Mouse (Mus musculus) spleen, embryonic (tissue): ENCODE results near the gene Myoz1.

Source experiments
- CTCF ChIA-PET: fragments of 350-600 bp; sonication (Branson Sonifier 250); formaldehyde crosslinking; loops from one replicate; lab custom pipeline; 2022; lab: Charles Lee

The Myoz1 gene

DNA sequence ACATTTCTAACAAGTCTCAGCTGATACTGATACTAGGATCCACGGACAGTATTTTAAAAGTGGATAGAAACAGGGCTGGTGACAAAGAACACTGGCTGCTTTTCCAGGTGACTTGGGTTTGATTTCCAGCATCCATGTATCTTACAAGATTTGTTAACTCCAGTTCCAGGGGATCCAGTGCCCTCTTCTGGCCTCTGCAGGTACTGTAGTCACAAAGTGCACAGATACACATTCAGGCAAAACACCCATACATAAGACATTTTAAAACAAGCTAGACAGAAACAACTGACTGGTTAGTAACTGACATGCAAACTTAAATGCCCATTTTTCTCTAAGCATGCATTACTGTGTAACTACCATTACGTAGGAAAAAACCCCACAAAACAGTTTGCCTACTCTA is 16.6 kb upstream of the Myoz1 start:
- CTCF ChIA-PET, result interaction anchor here (0.5 kb wide), 1 partner anchor 335 kb away, joined by 5 read pairs; no protein-coding TSS in a partner anchor

DNA sequence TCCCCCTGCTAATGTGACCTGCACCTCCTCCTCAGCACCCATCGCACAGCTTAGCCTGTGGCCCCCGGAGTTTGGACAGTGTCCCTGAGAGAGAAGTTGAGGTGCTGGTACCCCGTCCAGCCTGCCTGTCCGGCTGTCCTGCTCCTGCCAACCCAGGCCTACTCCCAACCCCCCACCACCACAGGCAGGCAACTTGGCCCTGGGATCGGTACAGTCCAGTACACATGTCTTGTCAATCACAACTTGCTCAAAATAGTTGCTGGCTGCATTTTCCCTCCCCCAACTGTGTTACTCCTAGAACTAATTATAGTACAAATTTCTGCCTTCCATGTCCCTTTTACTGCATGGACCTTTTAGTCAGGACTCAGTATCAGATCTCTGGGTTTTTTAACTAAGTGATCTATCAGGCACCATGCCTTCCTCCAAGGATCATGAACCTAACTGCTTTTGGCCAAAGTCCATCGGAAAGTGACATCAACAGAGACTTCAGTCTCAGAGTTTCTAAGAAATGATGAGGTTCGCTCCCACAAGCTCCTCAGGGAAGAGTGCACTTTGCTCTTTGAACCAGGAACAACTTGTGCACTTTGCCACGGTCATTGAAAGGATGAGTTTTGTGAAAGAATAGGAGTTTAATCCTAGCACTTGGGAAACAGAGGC is 11.9 kb upstream of the Myoz1 start, which contains the start of gene Synpo2l:
Gene Synpo2l, minus strand, starts transcription at position 201 of the 657 bp plus-strand sequence.
- CTCF ChIA-PET, result no interaction called here

DNA sequence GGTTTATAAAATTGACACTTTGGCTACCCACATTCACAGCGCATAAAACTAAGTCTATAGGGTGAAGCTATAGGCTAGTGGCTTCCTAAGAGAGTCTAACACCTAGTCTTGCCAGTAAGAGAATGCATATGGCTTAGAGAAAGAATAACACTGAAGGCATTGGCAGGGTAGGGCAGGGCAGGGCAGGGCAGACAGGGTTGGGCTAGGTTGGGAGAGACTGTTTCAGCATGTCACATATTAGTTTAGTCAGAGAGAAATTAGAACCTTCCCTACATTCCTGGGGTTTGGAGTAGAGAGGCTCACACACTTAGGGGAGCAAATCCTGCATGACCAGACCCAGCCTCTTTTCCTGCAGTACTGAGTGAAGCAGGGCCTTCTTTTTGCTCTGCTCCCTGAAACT is 11.1 kb upstream of the Myoz1 start:
- CTCF ChIA-PET, result no interaction called here

GRCm38 (mm10) chr14:20664436-20664835 is 8.1 kb upstream of the Myoz1 start:
- CTCF ChIA-PET, result no interaction called here

- CTCF ChIA-PET, result no interaction called here
Observed at GRCm38 (mm10) chr14:20663601-20664000, 7.3 kb upstream of the Myoz1 start.

DNA sequence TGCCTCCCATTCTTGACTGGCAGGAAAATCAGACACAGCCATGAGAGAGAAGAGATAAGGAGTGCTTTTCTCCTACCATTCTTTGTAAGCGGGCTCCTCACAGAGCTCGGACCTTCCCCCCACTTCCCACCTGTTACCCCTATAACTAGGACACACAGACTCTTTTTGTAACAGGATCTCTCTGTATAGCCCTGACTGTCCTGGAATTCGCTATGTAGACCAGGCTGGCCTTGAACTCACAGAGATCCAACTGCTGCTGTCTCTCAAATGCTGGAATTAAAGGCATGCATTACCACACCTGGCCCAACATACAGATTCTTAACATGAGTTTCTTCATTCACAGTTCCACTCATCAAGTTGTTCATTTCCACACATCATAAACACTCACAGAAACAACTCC is 6.4 kb upstream of the Myoz1 start:
- CTCF ChIA-PET, result no interaction called here

- CTCF ChIA-PET, result interaction anchor here (0.6 to 0.8 kb wide), 2 partner anchors 74 to 87 kb away, joined by 3 read pairs; no protein-coding TSS in a partner anchor
Observed at GRCm38 (mm10) chr14:20661661-20662331, 5.5 kb upstream of the Myoz1 start.

GRCm38 (mm10) chr14:20660827-20661660 is 4.7 kb upstream of the Myoz1 start:
- CTCF ChIA-PET, result interaction anchor here (0.6 to 0.8 kb wide), 4 partner anchors 25 to 73 kb away, joined by 3 to 5 read pairs (median 3); no protein-coding TSS in a partner anchor

- CTCF ChIA-PET, result interaction anchor here (0.6 to 2.4 kb wide), 4 partner anchors 84 to 1151 kb away, joined by 3 to 8 read pairs (median 3); no protein-coding TSS in a partner anchor
Observed at GRCm38 (mm10) chr14:20659687-20660086, 3.3 kb upstream of the Myoz1 start.

- CTCF ChIA-PET, result interaction anchor here (0.8 to 2.4 kb wide), 2 partner anchors 41 to 83 kb away, joined by 3 to 8 read pairs; no protein-coding TSS in a partner anchor
Observed at GRCm38 (mm10) chr14:20658902-20659301, 2.6 kb upstream of the Myoz1 start.

DNA sequence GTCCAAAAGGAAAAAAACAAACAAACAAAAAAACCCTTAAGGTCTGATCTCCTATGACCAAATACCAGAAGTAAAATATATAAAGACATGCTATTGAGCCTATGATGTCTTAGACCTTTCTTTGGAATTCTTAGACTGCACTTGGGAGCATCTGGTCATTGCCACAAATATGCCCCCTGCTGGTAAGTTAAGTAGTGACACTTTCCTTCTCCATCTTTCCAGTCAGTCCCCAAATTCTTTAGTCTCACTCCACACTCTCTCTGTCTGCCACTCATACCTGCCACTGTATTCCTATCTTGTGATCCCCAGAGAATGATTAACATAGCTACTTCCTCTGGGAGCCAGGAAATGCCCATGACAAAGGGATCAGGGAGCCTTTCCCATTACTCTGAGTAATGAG is 2.0 kb upstream of the Myoz1 start:
- CTCF ChIA-PET, result interaction anchor here (0.8 to 2.4 kb wide), 2 partner anchors 40 to 82 kb away, joined by 3 to 8 read pairs; no protein-coding TSS in a partner anchor

DNA sequence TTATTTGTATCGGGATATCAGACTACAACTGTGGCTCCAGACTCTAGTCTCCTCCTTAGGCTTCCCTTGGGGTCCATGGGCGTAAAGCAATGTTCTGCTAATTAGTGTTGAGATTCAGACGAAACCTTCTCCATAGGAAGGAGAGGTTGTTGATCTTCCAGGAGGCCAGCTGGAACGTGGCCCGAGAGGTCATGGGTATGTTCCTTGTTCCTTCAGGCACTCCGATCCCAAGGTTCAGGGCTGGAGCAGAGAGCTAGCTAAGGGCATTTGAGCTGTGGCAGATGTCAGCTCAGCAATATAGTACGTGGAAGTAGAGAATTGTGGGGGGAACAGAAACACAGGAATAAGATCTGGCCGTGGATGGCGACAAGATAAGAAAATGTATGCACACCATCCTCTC is 609 bp downstream of the Myoz1 start:
- CTCF ChIA-PET, result interaction anchor here (0.6 kb wide), 1 partner anchor 917 kb away, joined by 4 read pairs; no protein-coding TSS in a partner anchor

DNA sequence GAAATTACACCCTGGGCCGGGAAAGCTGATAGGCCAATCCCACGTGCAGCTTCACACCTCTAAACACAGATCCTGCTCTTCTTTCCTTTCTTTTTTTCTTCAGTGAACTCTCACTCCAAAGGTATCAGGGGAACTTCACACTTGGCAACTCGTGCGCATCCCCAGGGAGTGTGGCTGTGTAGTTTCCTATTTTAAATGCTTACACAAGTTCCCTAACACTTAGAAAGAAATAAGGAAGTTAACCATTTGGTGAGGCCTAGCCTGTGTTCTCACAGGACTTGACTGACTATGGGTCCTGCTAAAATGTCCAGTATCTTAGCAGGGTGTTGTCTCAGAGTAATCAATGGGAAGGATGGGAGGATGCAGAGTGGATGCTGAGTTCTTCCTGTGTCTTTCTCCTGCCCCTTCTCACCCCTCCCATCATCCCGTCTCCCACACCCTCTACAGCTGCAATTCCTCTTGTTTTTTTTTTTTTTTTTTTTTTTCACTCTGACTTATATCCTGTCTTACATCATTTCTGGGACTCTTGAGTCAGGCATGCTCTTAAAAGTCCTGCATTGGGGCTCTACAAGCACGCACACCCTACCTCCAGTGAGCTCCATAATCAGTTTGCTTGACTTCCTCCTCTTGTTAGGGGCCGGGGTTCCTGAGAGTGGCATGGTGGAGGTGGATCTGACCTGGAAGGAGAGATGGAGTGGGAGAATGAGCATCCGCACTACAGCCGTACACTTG is 1.5 kb downstream of the Myoz1 start:
- CTCF ChIA-PET, result no interaction called here

GRCm38 (mm10) chr14:20651722-20652256 is 4.6 kb downstream of the Myoz1 start:
- CTCF ChIA-PET, result interaction anchor here (0.6 to 1.2 kb wide), 2 partner anchors 13 to 257 kb away, joined by 3 to 5 read pairs; no protein-coding TSS in a partner anchor

DNA sequence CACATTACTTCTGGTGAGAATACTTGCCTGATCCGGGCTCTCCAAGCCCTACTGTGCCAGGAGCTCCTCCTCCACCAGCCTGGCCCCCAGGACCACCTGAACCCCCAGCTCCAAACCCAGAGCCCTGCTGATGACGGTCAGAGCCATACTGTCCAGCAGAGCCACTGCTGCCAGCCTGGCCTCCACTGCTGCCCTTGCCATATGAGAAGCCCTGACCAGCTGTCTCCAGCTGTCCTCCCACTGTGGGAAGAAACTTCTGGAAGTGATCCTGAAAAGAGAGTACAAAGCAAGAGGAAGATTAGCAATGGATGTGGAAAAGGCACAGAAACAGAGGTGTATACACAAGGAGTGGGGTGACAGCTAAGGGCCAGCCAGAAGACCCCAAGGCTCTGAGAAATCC is 5.3 kb downstream of the Myoz1 start:
- CTCF ChIA-PET, result interaction anchor here (0.6 kb wide), 1 partner anchor 256 kb away, joined by 3 read pairs; no protein-coding TSS in a partner anchor

- CTCF ChIA-PET, result no interaction called here
Observed at GRCm38 (mm10) chr14:20646381-20646780, 10.0 kb downstream of the Myoz1 start.

- CTCF ChIA-PET, result no interaction called here
Observed at GRCm38 (mm10) chr14:20645547-20645946, 10.8 kb downstream of the Myoz1 start.

- CTCF ChIA-PET, result no interaction called here
Observed at GRCm38 (mm10) chr14:20641438-20641875, 14.9 kb downstream of the Myoz1 start.

GRCm38 (mm10) chr14:20640644-20641437 is 15.5 kb downstream of the Myoz1 start, which contains the start of gene Usp54:
Gene Usp54 (minus strand): TSS chr14:20641063.
- CTCF ChIA-PET, result interaction anchor here (0.6 kb wide), 2 partner anchors 16 to 47 kb away, joined by 3 read pairs; no protein-coding TSS in a partner anchor
